Mouse (Mus musculus) lung, postnatal 0 days (tissue): ENCODE measurements at regions not wholly inside any gene's neighbourhood (a gene's known extent, or its start where the extent isn't known, plus 50 kb on each side); places are given as distances from the start of the nearest gene placed in this dataset.

Source experiments
- ATAC-seq: fragments of 200-750 bp; cut with Nextera tagmentation; 2 replicates; pipeline ENCODE4 v1.8.0; 2017; ENCODE audit warnings: moderate library complexity
- DNase-seq: peaks from one replicate; pipeline ENCODE4 v3.0.0-alpha.2; 2016; ENCODE audit warnings: low spot score
- H3K27ac ChIP-seq: fragments of 300-500 bp; sonication (generic); 2 replicates; pipeline ENCODE4 v1.5.1; 2014; ENCODE audit warnings: antibody characterized with exemption, mild to moderate bottlenecking, low read length, mixed read lengths
- H3K27me3 ChIP-seq: fragments of 300-500 bp; sonication (generic); replicated peaks from 2 replicates; pipeline ENCODE4 v1.6.1; 2014; ENCODE audit warnings: low read length, mixed read lengths; ENCODE audit not compliant: insufficient read depth
- H3K36me3 ChIP-seq: fragments of 300-500 bp; sonication (generic); 2 replicates; pipeline ENCODE4 v1.6.1; 2014; ENCODE audit warnings: low read length, mixed read lengths; ENCODE audit not compliant: insufficient read depth
- H3K4me1 ChIP-seq: fragments of 300-500 bp; sonication (generic); 2 replicates; pipeline ENCODE4 v1.6.1; 2014; ENCODE audit warnings: antibody characterized with exemption, low read depth, low read length, mixed read lengths; ENCODE audit not compliant: insufficient read depth
- H3K4me2 ChIP-seq: fragments of 300-500 bp; sonication (generic); replicated peaks from 2 replicates; pipeline ENCODE4 v1.6.1; 2014; ENCODE audit warnings: low read depth, mild to moderate bottlenecking, low read length, moderate library complexity, mixed read lengths
- H3K4me3 ChIP-seq: fragments of 300-500 bp; sonication (generic); 2 replicates; pipeline ENCODE4 v1.5.1; 2014; ENCODE audit warnings: low read depth, low read length
- H3K9ac ChIP-seq: fragments of 300-500 bp; sonication (generic); replicated peaks from 2 replicates; pipeline ENCODE4 v1.6.1; 2014; ENCODE audit warnings: low read depth, mild to moderate bottlenecking
- H3K9me3 ChIP-seq: fragments of 300-500 bp; sonication (generic); 2 replicates; pipeline ENCODE4 v1.6.1; 2016; ENCODE audit warnings: low read length, mixed read lengths
- CTCF ChIP-seq: IDR thresholded peaks from 2 replicates; pipeline ENCODE4 v1.5.1; 2016; ENCODE audit warnings: antibody characterized with exemption, mild to moderate bottlenecking
- EP300 ChIP-seq: IDR thresholded peaks from 2 replicates; pipeline ENCODE4 v1.6.1; 2016; ENCODE audit warnings: antibody characterized with exemption, mild to moderate bottlenecking, control low read depth
- WGBS: fragments of 180-500 bp; shearing (Covaris S2); extraction: QIAGEN DNeasy Blood & Tissue Kit; methylation state at CpG from one replicate; pipeline ENCODE4 v1.1.7; 2014; 5-methylcytosine and 5-hydroxymethylcytosine counted together

- Histone ChIP-seq H3K4me2 (no peak overlapping the region), H3K9me3 (no peaks in the 10 kb centered on the region), H3K4me3 (no peak overlapping the region), H3K4me1 (no peaks in the 10 kb centered on the region), H3K9ac (no peak overlapping the region), H3K27ac (no peak overlapping the region), H3K36me3 (no peaks in the 10 kb centered on the region), H3K27me3 (no peaks in the 10 kb centered on the region)
- 65% methylated on average over 6 of the region's 6 CpGs for WGBS
- ATAC-seq (no peak), DNase-seq (no peak)
- TF ChIP-seq CTCF (no peak), EP300 (no peak)
Observed at GRCm38 (mm10) chr6:147727644-147728533, 252.3 kb downstream of the Ccdc91 start.

GRCm38 (mm10) chr6:147729721-147730120 lies 254.1 kb downstream of the Ccdc91 start:
- ATAC-seq = no peak
- H3K4me1 ChIP-seq = no peaks in the 10 kb centered on the region
- H3K9me3 ChIP-seq = no peaks in the 10 kb centered on the region
- no peak for DNase-seq
- TF ChIP-seq CTCF (no peak), EP300 (no peak)
- no peaks in the 10 kb centered on the region for H3K27me3 ChIP-seq
- no peak overlapping the region for H3K27ac ChIP-seq
- no peaks in the 10 kb centered on the region for H3K36me3 ChIP-seq
- no peak overlapping the region for H3K4me3 ChIP-seq
- H3K9ac ChIP-seq = no peak overlapping the region
- no peak overlapping the region for H3K4me2 ChIP-seq

GRCm38 (mm10) chr6:147738621-147739325 lies 263.1 kb downstream of the Ccdc91 start:
- Histone ChIP-seq H3K27ac (no peak overlapping the region), H3K4me1 (no peaks in the 10 kb centered on the region), H3K36me3 (no peaks in the 10 kb centered on the region), H3K4me3 (no peak overlapping the region), H3K27me3 (no peaks in the 10 kb centered on the region), H3K9ac (no peak overlapping the region), H3K9me3 (no peaks in the 10 kb centered on the region), H3K4me2 (no peak overlapping the region)
- ATAC-seq (no peak), DNase-seq (no peak)
- TF ChIP-seq EP300 (no peak), CTCF (no peak)
- 84% methylated on average over 5 of the region's 5 CpGs for WGBS

- Histone ChIP-seq H3K27me3 (no peaks in the 10 kb centered on the region), H3K36me3 (no peaks in the 10 kb centered on the region), H3K27ac (no peak overlapping the region), H3K4me2 (no peak overlapping the region), H3K9ac (no peak overlapping the region), H3K9me3 (no peaks in the 10 kb centered on the region), H3K4me3 (no peak overlapping the region), H3K4me1 (no peaks in the 10 kb centered on the region)
- 71% methylated on average over 7 of the region's 7 CpGs for WGBS
- peak; percentile 11 for DNase-seq
- TF ChIP-seq EP300 (no peak), CTCF (no peak)
- no peak for ATAC-seq
Observed at GRCm38 (mm10) chr6:147741446-147741845, 265.8 kb downstream of the Ccdc91 start.

- Histone ChIP-seq H3K27ac (no peak overlapping the region), H3K9ac (no peak overlapping the region), H3K27me3 (no peaks in the 10 kb centered on the region), H3K9me3 (no peaks in the 10 kb centered on the region), H3K4me1 (no peaks in the 10 kb centered on the region), H3K36me3 (no peaks in the 10 kb centered on the region), H3K4me3 (no peak overlapping the region), H3K4me2 (no peak overlapping the region)
- 58% methylated on average over 3 of the region's 3 CpGs for WGBS
- ATAC-seq (no peak), DNase-seq (no peak)
- TF ChIP-seq CTCF (no peak), EP300 (no peak)
Observed at GRCm38 (mm10) chr6:147744081-147744480, 268.5 kb downstream of the Ccdc91 start.

GRCm38 (mm10) chr6:147745690-147746089 lies 270.1 kb downstream of the Ccdc91 start:
- Histone ChIP-seq H3K27me3 (no peaks in the 10 kb centered on the region), H3K9ac (no peak overlapping the region), H3K4me1 (no peaks in the 10 kb centered on the region), H3K4me3 (no peak overlapping the region), H3K36me3 (no peaks in the 10 kb centered on the region), H3K4me2 (no peak overlapping the region), H3K27ac (no peak overlapping the region), H3K9me3 (no peaks in the 10 kb centered on the region)
- WGBS = 68% methylated on average over 2 of the region's 2 CpGs
- DNase-seq (no peak), ATAC-seq (no peak)
- TF ChIP-seq CTCF = no peak
- no peak for TF ChIP-seq EP300
